Mouse (Mus musculus): ENCODE measurements around the gene Prph. TPM values are rescaled to one million over a fixed set of nuclear protein-coding genes. Genes with fewer than 3 reads are reported as not detected.
"Not testable (repeated sequence)": the region's sequence is repeated elsewhere in the genome, so short reads cannot be mapped to it uniquely, and the experiment has no call there.

Gene Prph
- polyA plus RNA-seq, 1 experiment: 11.5 TPM

DNA sequence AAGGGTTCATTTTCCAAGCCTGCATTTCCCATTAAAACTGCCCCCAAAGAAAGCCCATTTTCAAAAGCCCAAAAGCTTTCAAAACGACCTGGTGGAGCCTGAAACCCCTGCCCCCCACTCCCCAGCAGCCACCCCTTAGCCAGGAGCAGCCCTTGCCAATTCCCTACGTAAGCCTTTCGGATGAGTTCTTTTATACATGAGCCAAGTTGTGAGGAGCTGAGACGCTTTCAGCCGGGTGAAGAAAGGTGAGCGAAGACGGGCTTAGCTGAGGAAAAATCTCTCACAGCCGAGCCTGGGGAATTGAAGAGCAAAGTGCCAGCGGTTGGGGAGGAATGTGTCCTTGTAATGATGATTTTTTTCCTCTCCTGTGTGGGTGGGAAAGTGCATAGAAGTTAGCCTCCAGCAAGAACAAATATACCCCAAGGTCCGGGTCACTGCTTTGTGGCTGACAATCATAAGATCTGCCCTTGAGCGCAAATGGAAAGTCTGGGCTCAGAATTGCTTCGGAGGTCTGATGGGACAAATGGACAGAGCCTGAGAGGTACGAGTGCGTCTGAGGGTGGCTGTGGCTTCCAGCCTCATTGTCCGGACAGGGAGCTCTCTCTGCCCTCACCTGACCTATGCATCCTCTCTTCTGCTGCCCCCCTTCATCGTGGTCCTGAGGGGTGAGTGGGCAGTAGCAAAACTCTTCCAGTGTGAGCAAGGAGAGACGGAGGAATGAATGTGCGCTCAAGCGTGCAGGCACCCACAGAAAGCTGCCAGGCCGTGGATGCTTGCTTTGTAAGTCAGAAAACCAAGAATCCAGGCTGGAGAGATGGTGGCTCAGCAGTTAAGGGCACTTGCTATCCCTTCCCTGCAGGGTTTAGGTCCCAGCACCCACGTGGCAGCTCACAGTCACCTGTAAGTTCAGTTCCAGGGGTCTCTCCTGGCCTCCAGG, 13.8 kb upstream of the Prph start:
- peaks cover 7% of the 10 kb centered on the region for H3K36me3 ChIP-seq (ENCODE audit: control insufficient read depth, insufficient read depth, low read length, poor library complexity, severe bottlenecking)
- no peak overlapping the region for H3K9ac ChIP-seq (ENCODE audit: low read depth, poor library complexity, severe bottlenecking)
- H3K27me3 ChIP-seq (ENCODE audit: control insufficient read depth, insufficient read depth, low read length, poor library complexity, severe bottlenecking): no peaks in the 10 kb centered on the region
- no peak overlapping the region for H3K27ac ChIP-seq (ENCODE audit: insufficient read depth, low read length)
- H3K4me3 ChIP-seq (ENCODE audit: low read depth, low read length): no peak overlapping the region
- H3K9me3 ChIP-seq (replicated peaks; ENCODE audit: control insufficient read depth, insufficient read depth, low read length, poor library complexity, severe bottlenecking): no peaks in the 10 kb centered on the region
- TF ChIP-seq POLR2A (IDR thresholded peaks at IDR 0.05; ENCODE audit: insufficient read depth, low read length) (no peak), CTCF (IDR thresholded peaks at IDR 0.05; ENCODE audit: low read depth, low read length) (no peak), EP300 (IDR thresholded peaks at IDR 0.05; ENCODE audit: insufficient read depth, low read depth, low read length) (no peak)
- peaks cover 4% of the 10 kb centered on the region for H3K4me1 ChIP-seq (ENCODE audit: control insufficient read depth, insufficient read depth, low read length)

GRCm38 (mm10) chr15:99042334-99042733, 12.6 kb upstream of the Prph start:
- H3K36me3 ChIP-seq (ENCODE audit: control insufficient read depth, insufficient read depth, low read length, poor library complexity, severe bottlenecking): no peaks in the 10 kb centered on the region; the same call in 1 of the 2 replicates
- no peaks in the 10 kb centered on the region for H3K9me3 ChIP-seq (replicated peaks; ENCODE audit: control insufficient read depth, insufficient read depth, low read length, poor library complexity, severe bottlenecking)
- H3K27ac ChIP-seq (ENCODE audit: insufficient read depth, low read length): no peak overlapping the region
- no peak overlapping the region for H3K4me3 ChIP-seq (ENCODE audit: low read depth, low read length)
- H3K4me1 ChIP-seq (ENCODE audit: control insufficient read depth, insufficient read depth, low read length): peaks cover 4% of the 10 kb centered on the region
- no peaks in the 10 kb centered on the region for H3K27me3 ChIP-seq (ENCODE audit: control insufficient read depth, insufficient read depth, low read length, poor library complexity, severe bottlenecking)
- no peak for TF ChIP-seq POLR2A (IDR thresholded peaks at IDR 0.05; ENCODE audit: insufficient read depth, low read length)
- no peak for TF ChIP-seq CTCF (IDR thresholded peaks at IDR 0.05; ENCODE audit: low read depth, low read length)
- no peak for TF ChIP-seq EP300 (IDR thresholded peaks at IDR 0.05; ENCODE audit: insufficient read depth, low read depth, low read length)
- H3K9ac ChIP-seq (ENCODE audit: low read depth, poor library complexity, severe bottlenecking): no peak overlapping the region

GRCm38 (mm10) chr15:99044854-99045253, 10.1 kb upstream of the Prph start:
- Histone ChIP-seq H3K9ac (ENCODE audit: low read depth, poor library complexity, severe bottlenecking) (peak overlapping the region; percentile 23; the same call in 1 of the 2 replicates), H3K4me3 (ENCODE audit: low read depth, low read length) (no peak overlapping the region), H3K27ac (ENCODE audit: insufficient read depth, low read length) (peak overlapping the region; percentile 75), H3K9me3 (replicated peaks; ENCODE audit: control insufficient read depth, insufficient read depth, low read length, poor library complexity, severe bottlenecking) (no peaks in the 10 kb centered on the region), H3K36me3 (ENCODE audit: control insufficient read depth, insufficient read depth, low read length, poor library complexity, severe bottlenecking) (no peaks in the 10 kb centered on the region), H3K4me1 (ENCODE audit: control insufficient read depth, insufficient read depth, low read length) (peaks cover 4% of the 10 kb centered on the region), H3K27me3 (ENCODE audit: control insufficient read depth, insufficient read depth, low read length, poor library complexity, severe bottlenecking) (no peaks in the 10 kb centered on the region)
- no peak for TF ChIP-seq POLR2A (IDR thresholded peaks at IDR 0.05; ENCODE audit: insufficient read depth, low read length)
- no peak for TF ChIP-seq EP300 (IDR thresholded peaks at IDR 0.05; ENCODE audit: insufficient read depth, low read depth, low read length)
- no peak for TF ChIP-seq CTCF (IDR thresholded peaks at IDR 0.05; ENCODE audit: low read depth, low read length)

DNA sequence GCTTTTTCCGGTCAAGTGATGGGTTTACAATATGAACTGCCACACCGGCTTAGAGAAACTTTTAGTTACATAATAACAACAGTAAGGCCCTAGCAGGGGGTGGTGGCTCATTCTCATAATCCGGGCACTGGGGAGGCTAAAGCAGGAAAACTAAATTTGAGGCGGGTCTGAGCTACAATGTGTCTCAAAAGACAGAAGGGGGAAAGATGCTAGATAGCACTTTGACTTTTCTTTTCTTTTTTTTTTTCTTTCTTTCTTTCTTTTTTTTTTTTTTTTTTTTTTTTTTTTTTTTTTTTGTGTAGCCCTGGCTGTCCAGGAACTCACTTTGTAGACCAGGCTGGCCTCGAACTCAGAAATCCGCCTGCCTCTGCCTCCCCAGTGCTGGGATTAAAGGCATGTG, 9.2 kb upstream of the Prph start:
- H3K9me3 ChIP-seq (replicated peaks; ENCODE audit: control insufficient read depth, insufficient read depth, low read length, poor library complexity, severe bottlenecking); H3K27ac ChIP-seq (ENCODE audit: insufficient read depth, low read length); H3K4me3 ChIP-seq (ENCODE audit: low read depth, low read length); H3K27me3 ChIP-seq (ENCODE audit: control insufficient read depth, insufficient read depth, low read length, poor library complexity, severe bottlenecking); H3K36me3 ChIP-seq (ENCODE audit: control insufficient read depth, insufficient read depth, low read length, poor library complexity, severe bottlenecking); H3K4me1 ChIP-seq (ENCODE audit: control insufficient read depth, insufficient read depth, low read length): not testable (repeated sequence)
- 0 out of 2 replicates have a peak overlapping the region, but pooled peaks have one; percentile 23 for H3K9ac ChIP-seq (ENCODE audit: low read depth, poor library complexity, severe bottlenecking)

DNA sequence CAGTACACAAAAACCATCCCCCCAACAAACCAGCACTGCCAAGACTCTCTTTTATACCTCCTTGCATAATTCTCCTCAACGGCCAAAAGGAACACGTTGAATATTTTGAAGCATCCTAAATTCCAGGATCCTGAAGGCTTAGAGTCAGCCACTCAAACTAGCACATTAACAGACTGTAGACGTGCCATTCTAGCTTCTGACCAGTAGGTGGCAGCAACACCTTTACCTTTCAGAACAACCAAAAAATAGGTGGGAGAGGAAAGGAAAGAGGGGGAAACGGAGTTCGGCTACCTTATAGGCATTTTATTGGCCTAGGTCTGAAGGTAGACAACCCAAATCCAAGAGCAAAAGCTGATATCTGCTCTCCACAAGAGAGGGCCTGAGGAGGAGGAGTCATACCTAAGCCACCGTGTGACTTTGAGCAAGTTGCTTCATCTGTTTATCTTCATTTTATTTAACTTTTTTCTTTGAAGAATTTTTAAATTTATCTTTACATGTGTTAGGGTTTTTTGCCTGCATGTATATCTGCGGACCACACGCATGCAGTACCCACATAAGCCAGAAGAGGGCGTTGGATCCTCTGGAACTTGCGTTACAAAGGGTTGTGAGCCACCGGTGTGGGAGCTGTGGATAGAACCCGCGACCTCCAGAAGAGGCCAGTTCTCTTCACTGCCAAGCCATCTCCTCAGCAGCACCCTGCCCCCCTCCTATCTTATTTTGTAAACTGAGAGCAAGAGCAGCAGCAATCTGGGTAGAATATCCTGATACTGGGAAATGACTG, 5.3 kb upstream of the Prph start:
- Histone ChIP-seq H3K27me3 (ENCODE audit: control insufficient read depth, insufficient read depth, low read length, poor library complexity, severe bottlenecking) (no peaks in the 10 kb centered on the region), H3K4me3 (ENCODE audit: low read depth, low read length) (no peak overlapping the region), H3K27ac (ENCODE audit: insufficient read depth, low read length) (peak overlapping the region; percentile 82), H3K9me3 (replicated peaks; ENCODE audit: control insufficient read depth, insufficient read depth, low read length, poor library complexity, severe bottlenecking) (no peaks in the 10 kb centered on the region), H3K36me3 (ENCODE audit: control insufficient read depth, insufficient read depth, low read length, poor library complexity, severe bottlenecking) (no peaks in the 10 kb centered on the region), H3K4me1 (ENCODE audit: control insufficient read depth, insufficient read depth, low read length) (peaks cover 3% of the 10 kb centered on the region), H3K9ac (ENCODE audit: low read depth, poor library complexity, severe bottlenecking) (peak overlapping the region; percentile 38; the same call in 1 of the 2 replicates)
- no peak for TF ChIP-seq EP300 (IDR thresholded peaks at IDR 0.05; ENCODE audit: insufficient read depth, low read depth, low read length)
- TF ChIP-seq CTCF (IDR thresholded peaks at IDR 0.05; ENCODE audit: low read depth, low read length): peak; percentile 71

GRCm38 (mm10) chr15:99053373-99053772, 1.6 kb upstream of the Prph start:
- H3K36me3 ChIP-seq (ENCODE audit: control insufficient read depth, insufficient read depth, low read length, poor library complexity, severe bottlenecking): no peaks in the 10 kb centered on the region
- H3K27me3 ChIP-seq (ENCODE audit: control insufficient read depth, insufficient read depth, low read length, poor library complexity, severe bottlenecking): 0 out of 2 replicates have a peak, but pooled peaks cover 2% of the 10 kb centered on the region
- no peak for TF ChIP-seq CTCF (IDR thresholded peaks at IDR 0.05; ENCODE audit: low read depth, low read length)
- TF ChIP-seq POLR2A (IDR thresholded peaks at IDR 0.05; ENCODE audit: insufficient read depth, low read length): no peak
- TF ChIP-seq EP300 (IDR thresholded peaks at IDR 0.05; ENCODE audit: insufficient read depth, low read depth, low read length): no peak
- no peaks in the 10 kb centered on the region for H3K9me3 ChIP-seq (replicated peaks; ENCODE audit: control insufficient read depth, insufficient read depth, low read length, poor library complexity, severe bottlenecking)
- no peak overlapping the region for H3K27ac ChIP-seq (ENCODE audit: insufficient read depth, low read length)
- H3K4me3 ChIP-seq (ENCODE audit: low read depth, low read length): no peak overlapping the region
- no peak overlapping the region for H3K9ac ChIP-seq (ENCODE audit: low read depth, poor library complexity, severe bottlenecking)
- peaks cover 2% of the 10 kb centered on the region for H3K4me1 ChIP-seq (ENCODE audit: control insufficient read depth, insufficient read depth, low read length)
